Mouse (Mus musculus): ENCODE results near the gene Kcnn3.

Kcnn3 gene

GRCm38 (mm10) chr3:89613526-89614523, 93.9 kb downstream of the Kcnn3 start:
- DNase-seq (ENCODE audit: low read depth, low spot score): no peak

- peak; percentile 24 for DNase-seq (ENCODE audit: low read depth, low spot score)
Measured at GRCm38 (mm10) chr3:89616861-89617260, 96.9 kb downstream of the Kcnn3 start.

- no peak for DNase-seq (ENCODE audit: low read depth, low spot score)
Measured at GRCm38 (mm10) chr3:89617360-89617759, 97.4 kb downstream of the Kcnn3 start.

GRCm38 (mm10) chr3:89622825-89623224, 102.9 kb downstream of the Kcnn3 start:
- no peak for DNase-seq (ENCODE audit: low read depth, low spot score)

- DNase-seq (ENCODE audit: low read depth, low spot score): no peak
Measured at GRCm38 (mm10) chr3:89623531-89623930, 103.6 kb downstream of the Kcnn3 start.

- no peak for DNase-seq (ENCODE audit: low read depth, low spot score)
Measured at GRCm38 (mm10) chr3:89624001-89624400, 104.0 kb downstream of the Kcnn3 start.

- DNase-seq (ENCODE audit: low read depth, low spot score): no peak
Measured at GRCm38 (mm10) chr3:89624814-89625445, 105.0 kb downstream of the Kcnn3 start.

- DNase-seq (ENCODE audit: low read depth, low spot score): no peak
Measured at GRCm38 (mm10) chr3:89626556-89626955, 106.6 kb downstream of the Kcnn3 start.

GRCm38 (mm10) chr3:89629811-89630210, 109.8 kb downstream of the Kcnn3 start:
- DNase-seq (ENCODE audit: low read depth, low spot score): no peak

GRCm38 (mm10) chr3:89631750-89632149, 111.8 kb downstream of the Kcnn3 start:
- DNase-seq (ENCODE audit: low read depth, low spot score): no peak

- DNase-seq (ENCODE audit: low read depth, low spot score): no peak
Measured at GRCm38 (mm10) chr3:89633531-89633930, 113.6 kb downstream of the Kcnn3 start.

GRCm38 (mm10) chr3:89633941-89634340, 114.0 kb downstream of the Kcnn3 start:
- no peak for DNase-seq (ENCODE audit: low read depth, low spot score)

GRCm38 (mm10) chr3:89640804-89641203, 120.8 kb downstream of the Kcnn3 start:
- peak; percentile 12 for DNase-seq (ENCODE audit: low read depth, low spot score)

GRCm38 (mm10) chr3:89643391-89643790, 123.4 kb downstream of the Kcnn3 start:
- DNase-seq (ENCODE audit: low read depth, low spot score): no peak

- DNase-seq (ENCODE audit: low read depth, low spot score): no peak
Measured at GRCm38 (mm10) chr3:89646813-89647255, 126.9 kb downstream of the Kcnn3 start.

- no peak for DNase-seq (ENCODE audit: low read depth, low spot score)
Measured at GRCm38 (mm10) chr3:89647268-89647874, 127.4 kb downstream of the Kcnn3 start.

GRCm38 (mm10) chr3:89649890-89650289, 129.9 kb downstream of the Kcnn3 start:
- no peak for DNase-seq (ENCODE audit: low read depth, low spot score)

- no peak for DNase-seq (ENCODE audit: low read depth, low spot score)
Measured at GRCm38 (mm10) chr3:89653231-89653954, 133.4 kb downstream of the Kcnn3 start.

GRCm38 (mm10) chr3:89657092-89657491, 137.1 kb downstream of the Kcnn3 start:
- DNase-seq (ENCODE audit: low read depth, low spot score): no peak

- no peak for DNase-seq (ENCODE audit: low read depth, low spot score)
Measured at GRCm38 (mm10) chr3:89658457-89658856, 138.5 kb downstream of the Kcnn3 start.

- DNase-seq (ENCODE audit: low read depth, low spot score): no peak
Measured at GRCm38 (mm10) chr3:89659938-89660620, 140.1 kb downstream of the Kcnn3 start.
